Mouse (Mus musculus) CH12.LX (cell line): ENCODE measurements at regions not wholly inside any gene's neighbourhood (a gene's known extent, or its start where the extent isn't known, plus 50 kb on each side); places are given as distances from the start of the nearest gene placed in this dataset.

ENCODE experiments used
- DNase-seq: peaks from one replicate; pipeline ENCODE4 v3.0.0-alpha.2; 2013; ENCODE audit errors: extremely low read depth
- H3K27ac ChIP-seq: 2 replicates; pipeline ENCODE4 v1.5.1; 2012; ENCODE audit warnings: low read depth, mild to moderate bottlenecking, control low read depth, moderate library complexity; ENCODE audit not compliant: insufficient read depth
- H3K27me3 ChIP-seq: replicated peaks from 2 replicates; pipeline ENCODE3; 2012; ENCODE audit warnings: inconsistent platforms
- H3K36me3 ChIP-seq, 2 experiments: replicated peaks in 1 of 2; 2 replicates each; pipeline versions ENCODE3 to v1.6.1; 2012; ENCODE audit warnings: inconsistent platforms in 1 of 2, low read length in 1 of 2, mild to moderate bottlenecking in 1 of 2, mixed read lengths in 1 of 2, moderate library complexity in 1 of 2; ENCODE audit not compliant: control insufficient read depth in 1 of 2, insufficient read depth in 1 of 2
- H3K4me1 ChIP-seq, 2 experiments: 2 replicates each; pipeline ENCODE4 v1.6.1; 2012; ENCODE audit warnings: inconsistent platforms in 1 of 2, moderate library complexity in 1 of 2; ENCODE audit not compliant: insufficient read depth in 2 of 2, control insufficient read depth in 1 of 2
- H3K4me2 ChIP-seq: 2 replicates; pipeline ENCODE4 v1.6.1; 2012; ENCODE audit warnings: low read depth, mild to moderate bottlenecking, control low read depth; ENCODE audit not compliant: poor library complexity, insufficient read depth, severe bottlenecking
- H3K4me3 ChIP-seq, 3 experiments: fragments of 150-350 bp in 1 of 3; sonication (generic) in 1 of 3; replicated peaks in 1 of 3; 2 replicates each; pipeline versions ENCODE3 to v1.5.1; 2011 to 2012; ENCODE audit warnings: low read depth in 2 of 3, low read length in 2 of 3, mild to moderate bottlenecking in 2 of 3, moderate library complexity in 2 of 3, control low read depth in 1 of 3, improper control_type of control experiment in 1 of 3, inconsistent platforms in 1 of 3, mixed read lengths in 1 of 3; ENCODE audit not compliant: poor library complexity in 1 of 3
- H3K79me2 ChIP-seq: replicated peaks from 2 replicates; pipeline ENCODE4 v1.6.1; 2012; ENCODE audit warnings: mild to moderate bottlenecking, moderate library complexity; ENCODE audit not compliant: control insufficient read depth, poor library complexity, insufficient read depth, severe bottlenecking; ENCODE audit errors: extremely low read depth
- H3K9ac ChIP-seq: 2 replicates; pipeline ENCODE4 v1.6.1; 2012; ENCODE audit warnings: low read depth, mild to moderate bottlenecking, control low read depth, moderate library complexity; ENCODE audit not compliant: insufficient read depth
- H3K9me3 ChIP-seq: replicated peaks from 2 replicates; pipeline ENCODE3; 2012; ENCODE audit warnings: low read length, inconsistent platforms, mixed read lengths
- CHD2 ChIP-seq: IDR thresholded peaks from 2 replicates; pipeline ENCODE4 v1.6.1; 2011; ENCODE audit warnings: low read length, improper control_type of control experiment
- E2F4 ChIP-seq: IDR thresholded peaks from 2 replicates; pipeline ENCODE4 v1.6.1; 2011; ENCODE audit warnings: low read depth, low read length, improper control_type of control experiment; ENCODE audit not compliant: insufficient replicate concordance
- ELF1 ChIP-seq: IDR thresholded peaks from 2 replicates; pipeline ENCODE4 v1.6.1; 2014; ENCODE audit warnings: low read depth, mild to moderate bottlenecking, inconsistent platforms, low read length, improper control_type of control experiment
- EP300 ChIP-seq: IDR thresholded peaks from 2 replicates; pipeline ENCODE4 v1.6.1; 2011; ENCODE audit warnings: low read length, improper control_type of control experiment
- GABPA ChIP-seq: IDR thresholded peaks from 2 replicates; pipeline ENCODE4 v1.6.1; 2012; ENCODE audit warnings: low read depth, low read length, improper control_type of control experiment, inconsistent platforms; ENCODE audit not compliant: insufficient replicate concordance
- IRF4 ChIP-seq: IDR thresholded peaks from 2 replicates; pipeline ENCODE4 v1.6.1; 2014; ENCODE audit warnings: low read depth, mild to moderate bottlenecking, inconsistent platforms, low read length, improper control_type of control experiment
- JUN ChIP-seq: IDR thresholded peaks from 2 replicates; pipeline ENCODE4 v1.6.1; 2011; ENCODE audit warnings: low read depth, mild to moderate bottlenecking, low read length, improper control_type of control experiment, moderate library complexity; ENCODE audit not compliant: insufficient read depth
- JUND ChIP-seq: conservative IDR thresholded peaks from 2 replicates; pipeline ENCODE4 v1.6.1; 2011; ENCODE audit warnings: low read depth, low read length, improper control_type of control experiment
- MEF2A ChIP-seq: IDR thresholded peaks from 2 replicates; pipeline ENCODE4 v1.6.1; 2014; ENCODE audit warnings: low read depth, mild to moderate bottlenecking, inconsistent platforms, low read length, improper control_type of control experiment, borderline replicate concordance
- MXI1 ChIP-seq: IDR thresholded peaks from 2 replicates; pipeline ENCODE4 v1.6.1; 2011; ENCODE audit warnings: mild to moderate bottlenecking, low read depth, low read length, improper control_type of control experiment
- MYC ChIP-seq: IDR thresholded peaks from 2 replicates; pipeline ENCODE4 v1.6.1; 2011; ENCODE audit warnings: low read depth, mild to moderate bottlenecking, improper control_type of control experiment, low read length
- NELFE ChIP-seq: IDR thresholded peaks from 2 replicates; pipeline ENCODE4 v1.6.1; 2011; ENCODE audit warnings: low read depth, low read length, improper control_type of control experiment
- RCOR1 ChIP-seq: conservative IDR thresholded peaks from 2 replicates; pipeline ENCODE4 v1.6.1; 2012; ENCODE audit warnings: low read depth, mild to moderate bottlenecking, inconsistent platforms, low read length, improper control_type of control experiment
- SIN3A ChIP-seq: IDR thresholded peaks from 2 replicates; pipeline ENCODE4 v1.6.1; 2012; ENCODE audit warnings: low read length, improper control_type of control experiment, inconsistent platforms
- TBP ChIP-seq: conservative IDR thresholded peaks from 2 replicates; pipeline ENCODE4 v1.6.1; 2011; ENCODE audit warnings: low read depth, low read length, improper control_type of control experiment
- TCF12 ChIP-seq: IDR thresholded peaks from 2 replicates; pipeline ENCODE4 v1.6.1; 2014; ENCODE audit warnings: low read depth, mild to moderate bottlenecking, inconsistent platforms, low read length, improper control_type of control experiment
- UBTF ChIP-seq: IDR thresholded peaks from 2 replicates; pipeline ENCODE4 v1.6.1; 2012; ENCODE audit warnings: low read depth, mild to moderate bottlenecking, inconsistent platforms, low read length, improper control_type of control experiment, moderate library complexity
- USF2 ChIP-seq: conservative IDR thresholded peaks from 2 replicates; pipeline ENCODE4 v1.6.1; 2011; ENCODE audit warnings: low read depth, low read length, improper control_type of control experiment
- ZKSCAN1 ChIP-seq: IDR thresholded peaks from 2 replicates; pipeline ENCODE4 v1.6.1; 2012; ENCODE audit warnings: low read depth, inconsistent platforms, low read length, improper control_type of control experiment, borderline replicate concordance
- ZMIZ1 ChIP-seq: IDR thresholded peaks from 2 replicates; pipeline ENCODE4 v1.6.1; 2012; ENCODE audit warnings: low read depth, mild to moderate bottlenecking, inconsistent platforms, low read length, improper control_type of control experiment
- dilution Hi-C: fragments of 300-500 bp; cut with MboI; formaldehyde crosslinking; loops from 2 replicates; pipeline ENCODE4 v1.14.3; 2020; ENCODE audit warnings: low sequenced_read_pairs; ENCODE audit not compliant: extremely low pct_unique_long_range_greater_than_20kb, extremely low pct_ligation_motif_present
- in situ Hi-C: fragments of 300-500 bp; cut with MboI; formaldehyde crosslinking; loops from 3 replicates; pipeline ENCODE4 v1.14.3; 2019; ENCODE audit warnings: low sequenced_read_pairs, low pct_ligation_motif_present, low pct_unique_long_range_greater_than_20kb, mixed read lengths

GRCm38 (mm10) chr12:77094999-77095915 lies 133.3 kb upstream of the Max start:
- no peak overlapping the region for H3K4me2 ChIP-seq
- no peaks in the 10 kb centered on the region for H3K79me2 ChIP-seq
- no peak overlapping the region for H3K9ac ChIP-seq
- DNase-seq = no peak
- H3K36me3 ChIP-seq = no peaks in the 10 kb centered on the region
- no peaks in the 10 kb centered on the region for H3K27me3 ChIP-seq
- H3K9me3 ChIP-seq = no peaks in the 10 kb centered on the region
- no peak for TF ChIP-seq MYC
- TF ChIP-seq JUND = no peak
- TF ChIP-seq ZKSCAN1 = no peak
- no peak for TF ChIP-seq TCF12
- no peak for TF ChIP-seq IRF4
- no peak for TF ChIP-seq SIN3A
- TF ChIP-seq MXI1 = no peak
- no peak for TF ChIP-seq TBP
- TF ChIP-seq ELF1 = no peak
- no peak for TF ChIP-seq RCOR1
- TF ChIP-seq CHD2 = no peak
- TF ChIP-seq ZMIZ1 = no peak
- no peak for TF ChIP-seq EP300
- TF ChIP-seq JUN = no peak
- TF ChIP-seq E2F4 = no peak
- TF ChIP-seq MEF2A = no peak
- TF ChIP-seq USF2 = no peak
- TF ChIP-seq UBTF = no peak
- TF ChIP-seq GABPA = no peak
- peaks cover 19 to 71% of the 10 kb centered on the region in 2 experiments; a peak in 3 of 4 replicates for H3K4me1 ChIP-seq
- dilution Hi-C loops (no loop called here), in situ Hi-C loops (no loop called here)
- no peak overlapping the region for H3K4me3 ChIP-seq
- no peak overlapping the region for H3K27ac ChIP-seq

DNA sequence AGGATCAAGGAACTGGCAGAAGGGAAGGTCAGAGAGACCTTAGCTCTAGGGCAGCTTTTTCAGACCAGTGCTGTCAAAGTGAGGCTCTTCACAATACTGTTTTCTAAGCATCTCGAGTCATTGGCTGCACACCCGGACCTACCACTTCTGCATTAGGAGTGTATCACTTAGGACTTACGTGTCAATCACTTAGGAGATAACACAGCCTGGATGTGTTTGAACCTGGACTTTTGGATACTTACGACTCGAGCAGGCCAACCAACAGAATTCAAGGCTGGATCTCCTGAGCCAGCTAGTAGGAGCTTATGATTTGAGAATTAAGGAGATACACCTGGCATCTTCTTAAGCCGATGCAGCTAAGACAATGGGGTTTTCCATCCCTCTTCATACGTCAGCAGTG lies 132.2 kb upstream of the Max start:
- TF ChIP-seq EP300 (0 out of 2 replicates have a peak, but pooled peaks have one; percentile 6), SIN3A (no peak), JUND (no peak), IRF4 (no peak), NELFE (no peak), UBTF (no peak), MEF2A (no peak)
- Histone ChIP-seq H3K9ac (no peak overlapping the region), H3K4me1 (peaks cover 26 to 73% of the 10 kb centered on the region in 2 experiments), H3K4me2 (no peak overlapping the region), H3K27ac (no peak overlapping the region), H3K4me3 (no peak overlapping the region), H3K9me3 (no peaks in the 10 kb centered on the region), H3K79me2 (no peaks in the 10 kb centered on the region), H3K27me3 (no peaks in the 10 kb centered on the region), H3K36me3 (no peaks in the 10 kb centered on the region)
- no peak for DNase-seq
- in situ Hi-C loops (no loop called here), dilution Hi-C loops (no loop called here)
